In genomic region chr19:42743261-42743660, GRCm38 (mm10) we compare ENCODE assay signal across 22 mouse cellular contexts. TPM values are rescaled to one million over a fixed set of nuclear protein-coding genes. Genes with fewer than 3 reads are reported as not detected.
A peak's percentile ranks its signal among the peaks of the same experiment; 100 is the strongest.
DNase-seq lines count a peak whose midpoint lies in the region; ATAC-seq and TF ChIP-seq lines count a peak whose summit lies in the region.
"Had no signal": no experiment of that assay in that cellular context is flagged by ENCODE, and none has a peak within 500 bp of the region (broad histone marks: within the 10 kb centered on the region; RNA-seq: fewer than 3 reads in every experiment).

No protein-coding gene starts in this region.

- ATAC-seq in hindbrain, postnatal 0 days, result no peak
- peak; percentile 34; the same call in 1 of the 2 replicates for ATAC-seq in forebrain, embryonic 13.5 days
- ATAC-seq in hindbrain, embryonic 14.5 days (ENCODE audit: low FRiP score), result peak; percentile 38; the same call in 1 of the 2 replicates

- no peak for TF ChIP-seq CTCF in hindbrain, postnatal 0 days (IDR thresholded peaks at IDR 0.05; ENCODE audit: low read depth)

- no peaks in the 10 kb centered on the region for H3K9me3 ChIP-seq in hindbrain, embryonic 10.5 days
- H3K9me3 ChIP-seq in hindbrain, postnatal 0 days (ENCODE audit: low read length), result no peaks in the 10 kb centered on the region
- no peaks in the 10 kb centered on the region for H3K9me3 ChIP-seq in forebrain, embryonic 13.5 days (replicated peaks)
- H3K9me3 ChIP-seq in hindbrain, embryonic 14.5 days (ENCODE audit: control insufficient read depth, low read length), result no peaks in the 10 kb centered on the region
- H3K9me3 ChIP-seq: G1E; midbrain, embryonic 15.5 days had no signal

- no peak overlapping the region for H3K4me2 ChIP-seq in hindbrain, postnatal 0 days (ENCODE audit: low read depth, low read length)
- no peak overlapping the region for H3K4me2 ChIP-seq in forebrain, embryonic 13.5 days
- H3K4me2 ChIP-seq in hindbrain, embryonic 14.5 days (replicated peaks), result peak overlapping the region; percentile 27
- H3K4me2 ChIP-seq: midbrain, embryonic 15.5 days had no signal

- WGBS in hindbrain, embryonic 10.5 days, result 64% methylated on average over 16 of the region's 16 CpGs
- WGBS in hindbrain, postnatal 0 days, result 30% methylated on average over 16 of the region's 16 CpGs
- WGBS in forebrain, embryonic 13.5 days, result 41% methylated on average over 16 of the region's 16 CpGs
- 24% methylated on average over 16 of the region's 16 CpGs for WGBS in hindbrain, embryonic 14.5 days

- H3K9ac ChIP-seq in hindbrain, postnatal 0 days (replicated peaks; ENCODE audit: low read length), result no peak overlapping the region
- H3K9ac ChIP-seq in forebrain, embryonic 13.5 days, result no peak overlapping the region
- H3K9ac ChIP-seq in hindbrain, embryonic 14.5 days, result 0 out of 2 replicates have a peak overlapping the region, but pooled peaks have one; percentile 39
- H3K9ac ChIP-seq: midbrain, embryonic 15.5 days had no signal

- no peak for DNase-seq in hindbrain, embryonic 10.5 days (ENCODE audit: low spot score)
- no peak for DNase-seq in hindbrain, postnatal 0 days (ENCODE audit: low spot score)
- DNase-seq in hindbrain, embryonic 14.5 days (ENCODE audit: low spot score), result no peak
- DNase-seq in retina, postnatal 1 day, result peak; percentile 71
- DNase-seq in frontal cortex, postnatal 10 days (ENCODE audit: low spot score in 2 of 2), result no peak
- DNase-seq in yolk sac, embryonic 10.5 days (ENCODE audit: low spot score), result no peak
- DNase-seq: adrenal gland, postnatal 25 days; cerebellum, adult 18-20 months; cerebellum, postnatal 36 days; kidney, adult 18-20 months; kidney, postnatal 10 days; left cerebral cortex, postnatal 4 days; liver; lung, postnatal 10 days; right cerebral cortex, postnatal 14 days; spleen, adult 18-20 months; thymus, postnatal 25 days had no signal

- H3K27ac ChIP-seq in hindbrain, embryonic 10.5 days, result peak overlapping the region; percentile 42
- no peak overlapping the region for H3K27ac ChIP-seq in hindbrain, postnatal 0 days
- no peak overlapping the region for H3K27ac ChIP-seq in forebrain, embryonic 13.5 days
- H3K27ac ChIP-seq in hindbrain, embryonic 14.5 days, result no peak overlapping the region
- H3K27ac ChIP-seq: midbrain, embryonic 15.5 days had no signal

- peaks cover 38% of the 10 kb centered on the region for H3K4me1 ChIP-seq in hindbrain, embryonic 10.5 days (replicated peaks)
- no peaks in the 10 kb centered on the region for H3K4me1 ChIP-seq in hindbrain, postnatal 0 days (ENCODE audit: insufficient read depth, low read length)
- H3K4me1 ChIP-seq in forebrain, embryonic 13.5 days, result peaks cover 17% of the 10 kb centered on the region
- peaks cover 13% of the 10 kb centered on the region; the same call in 1 of the 2 replicates for H3K4me1 ChIP-seq in hindbrain, embryonic 14.5 days (replicated peaks; ENCODE audit: control insufficient read depth, insufficient read depth, low read length)

- 0 out of 2 replicates have a peak, but pooled peaks cover 3% of the 10 kb centered on the region for H3K27me3 ChIP-seq in hindbrain, embryonic 10.5 days (ENCODE audit: insufficient read depth, poor library complexity, severe bottlenecking)
- no peaks in the 10 kb centered on the region for H3K27me3 ChIP-seq in hindbrain, postnatal 0 days (ENCODE audit: insufficient read depth, low read length)
- no peaks in the 10 kb centered on the region for H3K27me3 ChIP-seq in forebrain, embryonic 13.5 days
- no peaks in the 10 kb centered on the region for H3K27me3 ChIP-seq in hindbrain, embryonic 14.5 days (ENCODE audit: control insufficient read depth, insufficient read depth, low read length)
- H3K27me3 ChIP-seq: midbrain, embryonic 15.5 days had no signal

- H3K36me3 ChIP-seq in hindbrain, embryonic 10.5 days, result no peaks in the 10 kb centered on the region
- H3K36me3 ChIP-seq in hindbrain, postnatal 0 days (ENCODE audit: insufficient read depth, low read length), result no peaks in the 10 kb centered on the region
- no peaks in the 10 kb centered on the region for H3K36me3 ChIP-seq in forebrain, embryonic 13.5 days (ENCODE audit: poor library complexity, severe bottlenecking)
- H3K36me3 ChIP-seq in hindbrain, embryonic 14.5 days (replicated peaks; ENCODE audit: control insufficient read depth, insufficient read depth), result no peaks in the 10 kb centered on the region
- H3K36me3 ChIP-seq: midbrain, embryonic 15.5 days had no signal

- H3K4me3 ChIP-seq in hindbrain, embryonic 10.5 days, result no peak overlapping the region
- H3K4me3 ChIP-seq in hindbrain, postnatal 0 days (ENCODE audit: low read length), result no peak overlapping the region
- no peak overlapping the region for H3K4me3 ChIP-seq in forebrain, embryonic 13.5 days
- no peak overlapping the region for H3K4me3 ChIP-seq in hindbrain, embryonic 14.5 days (replicated peaks; ENCODE audit: low read length)
- H3K4me3 ChIP-seq: erythroblast, embryonic 14.5 days; midbrain, embryonic 15.5 days had no signal

RNA-seq across cellular contexts. Expression of gene Pyroxd2, which starts 9.3 kb away (rescaled TPM):
- polyA plus RNA-seq in hindbrain, embryonic 10.5 days (2016; fragmentation: Nextera tagmentation; extraction: Ambion mirVana), result 0.68 and 1.3 TPM in 2 replicates
- total RNA-seq in hindbrain, postnatal 0 days (2014; rRNA removed), result 1.9 and 3.5 TPM in 2 replicates
- 2.6 and 3.7 TPM in 2 replicates for polyA plus RNA-seq in hindbrain, postnatal 0 days (2015; fragmentation: Nextera tagmentation; extraction: Ambion mirVana)
- 1.1 TPM in 2 replicates for polyA plus RNA-seq in forebrain, embryonic 13.5 days (2015; fragmentation: Nextera tagmentation; extraction: Ambion mirVana)
- 1.6 and 2.9 TPM in 2 replicates for polyA plus RNA-seq in hindbrain, embryonic 14.5 days (2014; fragmentation: Nextera tagmentation; extraction: Ambion mirVana)
- total RNA-seq: hematopoietic stem cell, adult 5-6 weeks had no signal

RNA-seq across cellular contexts. Expression of gene Hps1, which starts 36.5 kb away (rescaled TPM):
- 19.2 and 21.6 TPM in 2 replicates for polyA plus RNA-seq in hindbrain, embryonic 10.5 days (2016; fragmentation: Nextera tagmentation; extraction: Ambion mirVana)
- total RNA-seq in hindbrain, postnatal 0 days (2014; rRNA removed), result 13.6 and 22.2 TPM in 2 replicates
- 10.0 and 11.9 TPM in 2 replicates for polyA plus RNA-seq in hindbrain, postnatal 0 days (2015; fragmentation: Nextera tagmentation; extraction: Ambion mirVana)
- polyA plus RNA-seq in forebrain, embryonic 13.5 days (2015; fragmentation: Nextera tagmentation; extraction: Ambion mirVana), result 14.7 and 14.8 TPM in 2 replicates
- 7.8 and 10.0 TPM in 2 replicates for polyA plus RNA-seq in hindbrain, embryonic 14.5 days (2014; fragmentation: Nextera tagmentation; extraction: Ambion mirVana)
